Mouse (Mus musculus) limb, embryonic 13.5 days (tissue): ENCODE measurements around the gene Tll2. TPM values are rescaled to one million over a fixed set of nuclear protein-coding genes. Genes with fewer than 3 reads are reported as not detected.
A peak's percentile ranks its signal among the peaks of the same experiment; 100 is the strongest.

Source experiments
- ATAC-seq: fragments of 200-750 bp; cut with Nextera tagmentation; 2 replicates; pipeline ENCODE4 v1.8.0; 2017; ENCODE audit warnings: low read depth, moderate number of reproducible peaks, moderate TSS enrichment; ENCODE audit not compliant: low FRiP score
- H3K27ac ChIP-seq: fragments of 300-500 bp; sonication (generic); 2 replicates; pipeline ENCODE4 v1.5.1; 2015; ENCODE audit warnings: inconsistent platforms, mild to moderate bottlenecking, moderate library complexity
- H3K27me3 ChIP-seq: fragments of 300-500 bp; sonication (generic); 2 replicates; pipeline ENCODE4 v1.6.1; 2015; ENCODE audit warnings: mild to moderate bottlenecking, inconsistent platforms
- H3K36me3 ChIP-seq: fragments of 300-500 bp; sonication (generic); 2 replicates; pipeline ENCODE4 v1.6.1; 2015; ENCODE audit warnings: inconsistent platforms, mild to moderate bottlenecking, moderate library complexity
- H3K4me1 ChIP-seq: fragments of 300-500 bp; sonication (generic); 2 replicates; pipeline ENCODE4 v1.6.1; 2015; ENCODE audit warnings: inconsistent platforms
- H3K4me2 ChIP-seq: fragments of 300-500 bp; sonication (generic); replicated peaks from 2 replicates; pipeline ENCODE4 v1.6.1; 2015; ENCODE audit warnings: inconsistent platforms, mild to moderate bottlenecking, moderate library complexity
- H3K4me3 ChIP-seq: fragments of 300-500 bp; sonication (generic); 2 replicates; pipeline ENCODE4 v1.5.1; 2015; ENCODE audit warnings: moderate library complexity, mild to moderate bottlenecking, inconsistent platforms
- H3K9ac ChIP-seq: fragments of 300-500 bp; sonication (generic); 2 replicates; pipeline ENCODE4 v1.6.1; 2015; ENCODE audit warnings: mild to moderate bottlenecking, inconsistent platforms
- H3K9me3 ChIP-seq: fragments of 300-500 bp; sonication (generic); 2 replicates; pipeline ENCODE4 v1.6.1; 2016; ENCODE audit warnings: inconsistent platforms
- WGBS: fragments of 180-500 bp; shearing (Covaris S2); methylation state at CpG from one replicate; pipeline ENCODE4 v1.1.7; 2015; 5-methylcytosine and 5-hydroxymethylcytosine counted together
- polyA plus RNA-seq: library from polyadenylated mRNA; unstranded; fragments of >200 nt; fragmentation: Nextera tagmentation; extraction: Ambion mirVana; gene quantifications from 2 replicates; pipeline ENCODE4 v1.2.1, GENCODE M21; 2015

Tll2 gene
- polyA plus RNA-seq, 1 experiment from 2014 or later: 1.1 TPM

DNA sequence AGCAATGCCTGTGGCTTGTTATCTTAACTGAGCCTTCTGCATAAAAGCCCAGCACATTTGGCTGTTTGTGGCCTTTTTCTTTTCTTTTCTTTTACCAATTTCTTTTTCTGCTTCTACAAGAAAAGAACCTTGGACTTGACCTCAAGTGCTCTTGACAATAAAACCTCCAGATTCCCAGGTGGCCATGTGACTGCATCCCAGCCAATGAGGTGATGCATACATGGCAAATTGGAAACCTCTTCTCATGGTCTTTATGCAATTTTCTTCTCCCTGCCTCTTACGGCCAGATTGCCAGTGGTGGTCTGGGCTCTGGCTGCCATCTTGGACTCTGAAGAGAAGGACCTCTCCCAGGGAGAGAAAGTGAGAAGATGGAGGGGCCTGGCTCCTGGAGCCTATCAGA is 13.3 kb downstream of the Tll2 start:
- H3K36me3 ChIP-seq: no peaks in the 10 kb centered on the region
- H3K9ac ChIP-seq: no peak overlapping the region
- WGBS: 62% methylated on average over 1 of the region's 1 CpGs
- H3K4me1 ChIP-seq: no peaks in the 10 kb centered on the region; the same call in 1 of the 2 replicates
- H3K4me3 ChIP-seq: no peak overlapping the region
- no peak overlapping the region for H3K4me2 ChIP-seq
- no peaks in the 10 kb centered on the region for H3K9me3 ChIP-seq
- ATAC-seq: no peak
- H3K27ac ChIP-seq: no peak overlapping the region
- H3K27me3 ChIP-seq: no peaks in the 10 kb centered on the region

GRCm38 (mm10) chr19:41192953-41193352 is 13.7 kb downstream of the Tll2 start:
- no peaks in the 10 kb centered on the region for H3K9me3 ChIP-seq
- no peak overlapping the region for H3K27ac ChIP-seq
- no peak for ATAC-seq
- H3K27me3 ChIP-seq: no peaks in the 10 kb centered on the region
- H3K4me3 ChIP-seq: no peak overlapping the region
- no peaks in the 10 kb centered on the region; the same call in 1 of the 2 replicates for H3K4me1 ChIP-seq
- H3K36me3 ChIP-seq: no peaks in the 10 kb centered on the region
- no peak overlapping the region for H3K9ac ChIP-seq
- 73% methylated on average over 4 of the region's 4 CpGs for WGBS
- H3K4me2 ChIP-seq: no peak overlapping the region

GRCm38 (mm10) chr19:41191724-41192123 is 14.9 kb downstream of the Tll2 start:
- Histone ChIP-seq H3K36me3 (no peaks in the 10 kb centered on the region), H3K9me3 (no peaks in the 10 kb centered on the region), H3K27ac (no peak overlapping the region), H3K4me3 (no peak overlapping the region), H3K9ac (no peak overlapping the region), H3K4me2 (no peak overlapping the region), H3K4me1 (no peaks in the 10 kb centered on the region; the same call in 1 of the 2 replicates), H3K27me3 (no peaks in the 10 kb centered on the region)
- WGBS: 81% methylated on average over 9 of the region's 9 CpGs
- no peak; the same call in 1 of the 2 replicates for ATAC-seq

- Histone ChIP-seq H3K4me1 (no peaks in the 10 kb centered on the region; the same call in 1 of the 2 replicates), H3K4me3 (no peak overlapping the region), H3K27me3 (no peaks in the 10 kb centered on the region), H3K9ac (no peak overlapping the region), H3K4me2 (no peak overlapping the region), H3K36me3 (no peaks in the 10 kb centered on the region), H3K9me3 (no peaks in the 10 kb centered on the region), H3K27ac (no peak overlapping the region)
- 61% methylated on average over 6 of the region's 6 CpGs for WGBS
- ATAC-seq: no peak
Observed at GRCm38 (mm10) chr19:41190876-41191434, 15.7 kb downstream of the Tll2 start.

- Histone ChIP-seq H3K4me1 (no peaks in the 10 kb centered on the region), H3K9me3 (no peaks in the 10 kb centered on the region), H3K9ac (no peak overlapping the region), H3K27me3 (no peaks in the 10 kb centered on the region), H3K27ac (no peak overlapping the region), H3K36me3 (no peaks in the 10 kb centered on the region), H3K4me2 (no peak overlapping the region), H3K4me3 (no peak overlapping the region)
- 52% methylated on average over 6 of the region's 6 CpGs for WGBS
- ATAC-seq: no peak
Observed at GRCm38 (mm10) chr19:41177331-41177730, 29.3 kb downstream of the Tll2 start.

GRCm38 (mm10) chr19:41176881-41177280 is 29.8 kb downstream of the Tll2 start:
- no peak overlapping the region for H3K4me2 ChIP-seq
- H3K27me3 ChIP-seq: no peaks in the 10 kb centered on the region
- 83% methylated on average over 2 of the region's 2 CpGs for WGBS
- H3K4me3 ChIP-seq: no peak overlapping the region
- H3K9ac ChIP-seq: no peak overlapping the region
- H3K36me3 ChIP-seq: no peaks in the 10 kb centered on the region
- no peaks in the 10 kb centered on the region for H3K9me3 ChIP-seq
- ATAC-seq: no peak
- H3K4me1 ChIP-seq: no peaks in the 10 kb centered on the region
- no peak overlapping the region for H3K27ac ChIP-seq

- Histone ChIP-seq H3K4me1 (no peaks in the 10 kb centered on the region), H3K9ac (no peak overlapping the region), H3K27me3 (no peaks in the 10 kb centered on the region), H3K4me2 (no peak overlapping the region), H3K9me3 (no peaks in the 10 kb centered on the region), H3K27ac (no peak overlapping the region), H3K36me3 (no peaks in the 10 kb centered on the region), H3K4me3 (no peak overlapping the region)
- no peak for ATAC-seq
- WGBS: 83% methylated on average over 5 of the region's 5 CpGs
Observed at GRCm38 (mm10) chr19:41165914-41166235, 40.8 kb downstream of the Tll2 start.

- no peaks in the 10 kb centered on the region for H3K36me3 ChIP-seq
- no peaks in the 10 kb centered on the region for H3K27me3 ChIP-seq
- WGBS: 73% methylated on average over 14 of the region's 14 CpGs
- H3K4me1 ChIP-seq: no peaks in the 10 kb centered on the region
- no peak overlapping the region for H3K27ac ChIP-seq
- ATAC-seq: no peak
- H3K4me2 ChIP-seq: no peak overlapping the region
- H3K4me3 ChIP-seq: no peak overlapping the region
- H3K9ac ChIP-seq: no peak overlapping the region
- no peaks in the 10 kb centered on the region for H3K9me3 ChIP-seq
Observed at GRCm38 (mm10) chr19:41165144-41165913, 41.3 kb downstream of the Tll2 start.

DNA sequence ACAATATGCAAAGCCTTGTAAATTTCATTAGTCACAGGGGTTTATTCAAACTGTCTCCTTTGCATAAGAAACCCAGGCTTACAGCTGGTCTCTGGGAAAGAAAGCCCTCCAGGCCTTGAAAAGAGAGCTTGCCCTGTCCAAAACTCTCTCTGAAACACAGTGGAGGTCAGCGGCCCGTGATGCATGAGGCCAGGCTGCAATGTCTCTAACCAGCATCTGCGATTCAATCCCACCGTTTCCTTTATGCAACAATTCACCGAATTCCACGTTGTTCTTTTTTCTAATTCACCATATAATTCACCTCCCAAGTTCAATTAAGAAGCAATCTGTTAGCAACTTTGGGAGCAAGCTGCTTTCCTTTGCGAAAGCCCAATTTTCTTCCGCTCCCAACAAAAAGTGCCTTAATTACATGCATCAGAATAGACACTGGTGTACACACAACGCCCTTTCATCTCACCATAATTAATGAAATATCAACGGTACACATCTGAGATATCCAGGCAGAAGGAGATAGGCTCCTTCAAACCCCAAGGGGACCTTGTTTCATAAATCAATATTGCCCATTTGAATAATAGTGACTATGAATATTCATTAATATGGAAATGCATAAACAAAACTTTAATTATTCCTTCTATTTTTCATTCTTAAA is 42.1 kb downstream of the Tll2 start:
- no peaks in the 10 kb centered on the region for H3K9me3 ChIP-seq
- H3K4me2 ChIP-seq: no peak overlapping the region
- ATAC-seq: no peak
- WGBS: 78% methylated on average over 10 of the region's 10 CpGs
- no peaks in the 10 kb centered on the region for H3K27me3 ChIP-seq
- no peak overlapping the region for H3K9ac ChIP-seq
- H3K4me1 ChIP-seq: no peaks in the 10 kb centered on the region
- no peaks in the 10 kb centered on the region for H3K36me3 ChIP-seq
- H3K4me3 ChIP-seq: no peak overlapping the region
- no peak overlapping the region for H3K27ac ChIP-seq

GRCm38 (mm10) chr19:41160388-41160787 is 46.2 kb downstream of the Tll2 start:
- Histone ChIP-seq H3K9ac (no peak overlapping the region), H3K27ac (no peak overlapping the region), H3K4me3 (no peak overlapping the region), H3K27me3 (no peaks in the 10 kb centered on the region), H3K4me1 (no peaks in the 10 kb centered on the region), H3K4me2 (no peak overlapping the region), H3K9me3 (no peaks in the 10 kb centered on the region), H3K36me3 (no peaks in the 10 kb centered on the region)
- 47% methylated on average over 14 of the region's 14 CpGs for whole genome bisulfite sequencing
- ATAC-seq: peak; percentile 87

DNA sequence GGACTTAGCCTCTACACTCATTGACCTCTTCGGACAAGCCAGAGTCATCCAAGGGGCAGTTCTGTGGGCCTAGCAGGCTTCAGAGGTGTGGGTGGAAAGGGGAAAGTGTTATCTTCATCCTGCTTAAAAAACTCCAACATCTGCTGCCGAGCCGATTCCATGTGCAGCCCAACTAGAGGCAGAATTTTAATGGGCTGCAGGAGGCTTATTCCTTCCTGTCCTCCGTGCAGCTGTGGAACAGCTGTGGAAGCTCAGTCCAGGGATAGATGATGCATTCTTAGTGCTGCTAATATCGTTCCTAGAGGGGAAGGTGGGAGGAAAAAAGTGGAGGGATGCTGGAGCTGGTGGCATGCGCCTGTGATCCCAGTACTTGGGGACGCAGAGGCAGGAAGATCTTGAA is 52.0 kb downstream of the Tll2 start:
- 35% methylated on average over 7 of the region's 7 CpGs for WGBS
- peak; percentile 44; the same call in 1 of the 2 replicates for ATAC-seq

GRCm38 (mm10) chr19:41152462-41152861 is 54.2 kb downstream of the Tll2 start:
- Histone ChIP-seq H3K4me1 (peaks cover 21% of the 10 kb centered on the region), H3K4me3 (no peak overlapping the region), H3K4me2 (no peak overlapping the region), H3K9me3 (0 out of 2 replicates have a peak, but pooled peaks cover 4% of the 10 kb centered on the region), H3K9ac (no peak overlapping the region), H3K27me3 (no peaks in the 10 kb centered on the region), H3K36me3 (no peaks in the 10 kb centered on the region), H3K27ac (no peak overlapping the region)
- ATAC-seq: no peak
- WGBS: 64% methylated on average over 4 of the region's 4 CpGs

More for the DNA sequence above, 52.0 kb downstream of the Tll2 start:
- Histone ChIP-seq H3K4me2 (no peak overlapping the region), H3K36me3 (no peaks in the 10 kb centered on the region), H3K9me3 (0 out of 2 replicates have a peak, but pooled peaks cover 4% of the 10 kb centered on the region), H3K9ac (no peak overlapping the region), H3K27me3 (no peaks in the 10 kb centered on the region), H3K4me1 (peaks cover 21% of the 10 kb centered on the region), H3K4me3 (no peak overlapping the region), H3K27ac (peak overlapping the region; percentile 48; the same call in 1 of the 2 replicates)
